In the genomic region with DNA sequence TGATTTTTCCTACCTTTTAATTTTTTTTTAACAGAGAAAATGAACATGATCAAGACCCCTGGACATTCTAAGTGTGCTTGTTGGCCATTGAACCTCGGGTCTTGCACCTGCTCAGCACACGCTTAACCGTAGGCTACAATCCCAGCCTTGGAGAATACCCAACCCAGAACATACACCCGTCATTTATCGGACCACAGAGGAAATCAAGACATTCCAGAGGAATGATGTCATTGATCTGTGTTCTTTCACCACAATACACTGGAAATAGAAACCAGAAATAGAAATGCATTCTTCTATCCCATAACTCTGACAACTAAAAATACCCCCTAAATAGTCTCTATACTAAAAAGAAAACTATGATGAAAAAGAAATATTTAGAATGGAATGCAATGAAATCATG, we compare ENCODE assay signal across 29 mouse cellular contexts. TPM values are rescaled to one million over a fixed set of nuclear protein-coding genes. Genes with fewer than 3 reads are reported as not detected.
A peak's percentile ranks its signal among the peaks of the same experiment; 100 is the strongest.
DNase-seq lines count a peak whose midpoint lies in the region; ATAC-seq and TF ChIP-seq lines count a peak whose summit lies in the region.
"Had no signal": no experiment of that assay in that cellular context is flagged by ENCODE, and none has a peak within 500 bp of the region (broad histone marks: within the 10 kb centered on the region; RNA-seq: fewer than 3 reads in every experiment).

No protein-coding gene starts in this region.

- no peaks in the 10 kb centered on the region for H3K9me3 ChIP-seq in heart, embryonic 10.5 days
- no peaks in the 10 kb centered on the region for H3K9me3 ChIP-seq in limb, embryonic 14.5 days (ENCODE audit: control insufficient read depth, low read length)
- H3K9me3 ChIP-seq in limb, embryonic 10.5 days (replicated peaks) = no peaks in the 10 kb centered on the region
- H3K9me3 ChIP-seq: embryonic facial prominence, embryonic 15.5 days; forebrain, embryonic 12.5 days; heart, embryonic 15.5 days; kidney, embryonic 15.5 days; liver, embryonic 13.5 days; midbrain, embryonic 13.5 days; stomach, embryonic 15.5 days had no signal

- no peak overlapping the region for H3K27ac ChIP-seq in heart, embryonic 10.5 days
- H3K27ac ChIP-seq in limb, embryonic 14.5 days (replicated peaks; ENCODE audit: low read depth, low read length) = no peak overlapping the region
- no peak overlapping the region for H3K27ac ChIP-seq in limb, embryonic 10.5 days
- H3K27ac ChIP-seq in brown adipose tissue, adult 24 weeks (replicated peaks; ENCODE audit: low read depth, low read length) = peak overlapping the region; percentile 85
- H3K27ac ChIP-seq: embryonic facial prominence, embryonic 15.5 days; forebrain, embryonic 12.5 days; heart, embryonic 15.5 days; kidney, embryonic 15.5 days; limb, embryonic 12.5 days; liver, embryonic 13.5 days; macrophage; midbrain, embryonic 13.5 days; stomach, embryonic 15.5 days had no signal

- H3K4me3 ChIP-seq in heart, embryonic 10.5 days = no peak overlapping the region
- H3K4me3 ChIP-seq in limb, embryonic 14.5 days (replicated peaks; ENCODE audit: low read length) = no peak overlapping the region
- H3K4me3 ChIP-seq in limb, embryonic 10.5 days = no peak overlapping the region
- no peak overlapping the region for H3K4me3 ChIP-seq in brown adipose tissue, adult 24 weeks (ENCODE audit: insufficient read depth, low read depth, low read length)
- H3K4me3 ChIP-seq: embryonic facial prominence, embryonic 15.5 days; forebrain, embryonic 12.5 days; heart, embryonic 15.5 days; kidney, embryonic 15.5 days; limb, embryonic 12.5 days; liver, embryonic 13.5 days; midbrain, embryonic 13.5 days; stomach, embryonic 15.5 days had no signal

- no peaks in the 10 kb centered on the region for H3K36me3 ChIP-seq in heart, embryonic 10.5 days
- H3K36me3 ChIP-seq in limb, embryonic 14.5 days (ENCODE audit: control insufficient read depth, insufficient read depth, low read length) = no peaks in the 10 kb centered on the region
- H3K36me3 ChIP-seq in limb, embryonic 10.5 days = no peaks in the 10 kb centered on the region
- H3K36me3 ChIP-seq: embryonic facial prominence, embryonic 15.5 days; forebrain, embryonic 12.5 days; heart, embryonic 15.5 days; kidney, embryonic 15.5 days; limb, embryonic 12.5 days; liver, embryonic 13.5 days; midbrain, embryonic 13.5 days; stomach, embryonic 15.5 days had no signal

- ATAC-seq in limb, embryonic 14.5 days (ENCODE audit: low FRiP score, low read depth) = peak; percentile 41; the same call in 1 of the 2 replicates
- ATAC-seq: hindbrain, embryonic 16.5 days; midbrain, embryonic 13.5 days had no signal

- no peaks in the 10 kb centered on the region; the same call in 1 of the 2 replicates for H3K4me1 ChIP-seq in heart, embryonic 10.5 days
- no peaks in the 10 kb centered on the region for H3K4me1 ChIP-seq in limb, embryonic 14.5 days (ENCODE audit: control insufficient read depth, insufficient read depth, low read length)
- H3K4me1 ChIP-seq in limb, embryonic 10.5 days = no peaks in the 10 kb centered on the region
- peaks cover 5% of the 10 kb centered on the region for H3K4me1 ChIP-seq in brown adipose tissue, adult 24 weeks (ENCODE audit: control insufficient read depth, insufficient read depth, insufficient read length, low read length)
- H3K4me1 ChIP-seq: embryonic facial prominence, embryonic 15.5 days; forebrain, embryonic 12.5 days; kidney, embryonic 15.5 days; limb, embryonic 12.5 days; liver, embryonic 13.5 days; midbrain, embryonic 13.5 days; stomach, embryonic 15.5 days had no signal

- peak; percentile 42 for DNase-seq in heart, adult 8-10 months (ENCODE audit: low spot score)
- DNase-seq in heart, embryonic 10.5 days (ENCODE audit: low spot score) = no peak
- peak; percentile 67 for DNase-seq in limb, embryonic 14.5 days (ENCODE audit: low spot score)
- DNase-seq in limb, embryonic 10.5 days (ENCODE audit: low spot score) = no peak
- DNase-seq in 3T3-L1 (ENCODE audit: low read depth, low spot score) = peak; percentile 80
- no peak for DNase-seq in testis, postnatal 10 days (ENCODE audit: low spot score)
- DNase-seq in gastrocnemius, postnatal 10 days = no peak
- DNase-seq: adrenal gland, postnatal 10 days; cerebellum, adult 11 months; cerebellum, adult 9-10 months; cerebellum, postnatal 36 days; gastrocnemius, postnatal 25 days; heart, adult 11 months; kidney, adult 18-20 months; kidney, postnatal 25 days; liver, embryonic 13.5 days; lung, adult 18-20 months; right cerebral cortex, postnatal 25 days; thymus, postnatal 14 days had no signal

- no peak overlapping the region for H3K4me2 ChIP-seq in limb, embryonic 14.5 days (replicated peaks; ENCODE audit: low read depth, low read length, severe bottlenecking)
- H3K4me2 ChIP-seq: embryonic facial prominence, embryonic 15.5 days; forebrain, embryonic 12.5 days; heart, embryonic 15.5 days; kidney, embryonic 15.5 days; limb, embryonic 12.5 days; liver, embryonic 13.5 days; midbrain, embryonic 13.5 days; stomach, embryonic 15.5 days had no signal

- WGBS in heart, embryonic 10.5 days = 56% methylated on average over 5 of the region's 5 CpGs
- 40% methylated on average over 5 of the region's 5 CpGs for WGBS in limb, embryonic 14.5 days
- WGBS in limb, embryonic 10.5 days = 89% methylated on average over 5 of the region's 5 CpGs

- H3K9ac ChIP-seq in limb, embryonic 14.5 days (ENCODE audit: low read depth, low read length, severe bottlenecking) = no peak overlapping the region
- H3K9ac ChIP-seq: embryonic facial prominence, embryonic 15.5 days; forebrain, embryonic 12.5 days; heart, embryonic 15.5 days; kidney, embryonic 15.5 days; limb, embryonic 12.5 days; liver, embryonic 13.5 days; midbrain, embryonic 13.5 days; stomach, embryonic 15.5 days had no signal

- no peaks in the 10 kb centered on the region for H3K27me3 ChIP-seq in heart, embryonic 10.5 days (ENCODE audit: insufficient read depth, poor library complexity, severe bottlenecking)
- no peaks in the 10 kb centered on the region for H3K27me3 ChIP-seq in limb, embryonic 14.5 days (ENCODE audit: control insufficient read depth, insufficient read depth, low read length)
- no peaks in the 10 kb centered on the region for H3K27me3 ChIP-seq in limb, embryonic 10.5 days (ENCODE audit: low read depth, poor library complexity, severe bottlenecking)
- H3K27me3 ChIP-seq: embryonic facial prominence, embryonic 15.5 days; forebrain, embryonic 12.5 days; heart, embryonic 15.5 days; kidney, embryonic 15.5 days; limb, embryonic 12.5 days; liver, embryonic 13.5 days; midbrain, embryonic 13.5 days; stomach, embryonic 15.5 days had no signal

- TF ChIP-seq POLR2A in limb, embryonic 14.5 days (IDR thresholded peaks at IDR 0.05; ENCODE audit: borderline replicate concordance, extremely low read depth, insufficient read depth, insufficient read length) = no peak

RNA-seq across cellular contexts. Expression of gene Gfod1, which starts 13.4 kb away (rescaled TPM):
- 10 to 100 TPM; 28.2 to 33.9 (median 30.5) TPM for total RNA-seq in heart, adult 8-10 months (2022)
- 0.88 and 0.99 TPM in 2 replicates for polyA plus RNA-seq in heart, embryonic 10.5 days (2016; fragmentation: Nextera tagmentation; extraction: Ambion mirVana)
- polyA plus RNA-seq in limb, embryonic 14.5 days (2012; rRNA removed) = 2.8 and 3.0 TPM in 2 replicates
- 1.2 and 1.6 TPM in 2 replicates for polyA plus RNA-seq in limb, embryonic 14.5 days (2014; fragmentation: Nextera tagmentation; extraction: Ambion mirVana)
- 0.13 and 0.23 TPM in 2 replicates for polyA plus RNA-seq in limb, embryonic 10.5 days (2016; fragmentation: Nextera tagmentation; extraction: Ambion mirVana)
- 4.4 and 7.7 TPM in 2 replicates for polyA plus RNA-seq in brown adipose tissue, adult 24 weeks (2012; ENCODE audit: insufficient read depth, insufficient read length, missing spikeins)
- total RNA-seq in gastrocnemius, postnatal 10 days (2021) = 1 to 10 TPM; 6.2 to 6.8 TPM

RNA-seq across cellular contexts. Expression of gene Sirt5, which starts 47.9 kb away (rescaled TPM):
- 10 to 100 TPM; 57.4 to 64.4 (median 63.0) TPM for total RNA-seq in heart, adult 8-10 months (2022)
- 22.1 and 27.2 TPM in 2 replicates for polyA plus RNA-seq in heart, embryonic 10.5 days (2016; fragmentation: Nextera tagmentation; extraction: Ambion mirVana)
- polyA plus RNA-seq in limb, embryonic 14.5 days (2012; rRNA removed) = 21.5 and 23.0 TPM in 2 replicates
- polyA plus RNA-seq in limb, embryonic 14.5 days (2014; fragmentation: Nextera tagmentation; extraction: Ambion mirVana) = 23.9 and 26.8 TPM in 2 replicates
- 31.9 and 41.0 TPM in 2 replicates for polyA plus RNA-seq in limb, embryonic 10.5 days (2016; fragmentation: Nextera tagmentation; extraction: Ambion mirVana)
- 23.1 and 32.1 TPM in 2 replicates for polyA plus RNA-seq in brown adipose tissue, adult 24 weeks (2012; ENCODE audit: insufficient read depth, insufficient read length, missing spikeins)
- total RNA-seq in gastrocnemius, postnatal 10 days (2021) = 10 to 100 TPM; 13.3 to 14.0 TPM

Comparison
In these comparisons a context has a peak if more than half of its experiments do, and no peak if none do; other contexts are left out.
1. DNase-seq: peak in heart, adult 8-10 months (single experiment), limb, embryonic 14.5 days (single experiment) and 3T3-L1 (single experiment); none in heart, embryonic 10.5 days (single experiment), limb, embryonic 10.5 days (single experiment), testis, postnatal 10 days (single experiment) and gastrocnemius, postnatal 10 days (single experiment).